ENCODE assay signal across 22 mouse cellular contexts in genomic region chr6:57520749-57521652, GRCm38 (mm10). TPM values are rescaled to one million over a fixed set of nuclear protein-coding genes. Genes with fewer than 3 reads are reported as not detected.
DNase-seq lines count a peak whose midpoint lies in the region; ATAC-seq and TF ChIP-seq lines count a peak whose summit lies in the region.
"Had no signal": no experiment of that assay in that cellular context is flagged by ENCODE, and none has a peak within 500 bp of the region (broad histone marks: within the 10 kb centered on the region; RNA-seq: fewer than 3 reads in every experiment).

No protein-coding gene starts in this region.

- TF ChIP-seq RAD21 in CH12.LX (IDR thresholded peaks at IDR 0.05; ENCODE audit: low read depth, low read length) = no peak; the same call in none of the 2 replicates

- in situ Hi-C loops in CH12.LX (cut with MboI; ENCODE audit: low pct_ligation_motif_present, low pct_unique_long_range_greater_than_20kb, low sequenced_read_pairs) = no loop called here

- no peak for TF ChIP-seq CTCF in lung, postnatal 0 days (IDR thresholded peaks at IDR 0.05)
- TF ChIP-seq CTCF in CH12.LX (conservative IDR thresholded peaks at IDR 0.05 in 1 of 2, IDR thresholded peaks at IDR 0.05 in 1 of 2; ENCODE audit: low read depth in 2 of 2, low read length in 2 of 2) = no peak
- no peak for TF ChIP-seq CTCF in kidney, adult 2 months (conservative IDR thresholded peaks at IDR 0.05; ENCODE audit: insufficient read depth, insufficient read length, low read depth, low read length)

- no peak overlapping the region for H3K9ac ChIP-seq in lung, postnatal 0 days (replicated peaks; ENCODE audit: low read depth)
- peak overlapping the region; percentile 44; the same call in 1 of the 2 replicates for H3K9ac ChIP-seq in CH12.LX (ENCODE audit: insufficient read depth, low read depth)
- H3K9ac ChIP-seq: forebrain, embryonic 13.5 days; forebrain, postnatal 0 days; heart, embryonic 13.5 days; hindbrain, embryonic 12.5 days had no signal

- H3K4me1 ChIP-seq in lung, postnatal 0 days (ENCODE audit: insufficient read depth, low read depth, low read length) = no peaks in the 10 kb centered on the region
- peaks cover 2 to 40% of the 10 kb centered on the region in 2 experiments; a peak in 2 of 4 replicates for H3K4me1 ChIP-seq in CH12.LX (ENCODE audit: control insufficient read depth in 1 of 2, insufficient read depth in 2 of 2)
- no peaks in the 10 kb centered on the region for H3K4me1 ChIP-seq in kidney, adult 2 months (ENCODE audit: control insufficient read depth, insufficient read depth, low read length)
- H3K4me1 ChIP-seq: embryonic facial prominence, embryonic 10.5 days; forebrain, embryonic 13.5 days; hindbrain, embryonic 12.5 days had no signal

- peak; percentile 61 for ATAC-seq in lung, postnatal 0 days
- ATAC-seq in granulocyte monocyte progenitor cell, adult 5-6 weeks (replicated peaks; ENCODE audit: poor library complexity, severe bottlenecking) = peak; percentile 77
- ATAC-seq: activated CD4-positive, CD25-positive, alpha-beta regulatory T cell, adult 4 months; forebrain, embryonic 13.5 days; forebrain, postnatal 0 days; hindbrain, embryonic 16.5 days; Patski had no signal

- peak; percentile 50 for DNase-seq in lung, postnatal 0 days (ENCODE audit: low spot score)
- DNase-seq in lung, postnatal 14 days = no peak
- DNase-seq in CH12.LX (ENCODE audit: extremely low read depth) = peak; percentile 89
- peak; percentile 54 for DNase-seq in splenic B cell, adult 2 months (ENCODE audit: low read depth, low spot score)
- no peak for DNase-seq in retina, postnatal 1 day
- no peak for DNase-seq in kidney, adult 2 months
- DNase-seq: adrenal gland, postnatal 14 days; cerebellum, adult 18-20 months; cerebellum, adult 9-11 months; cerebellum, postnatal 36 days; forebrain, postnatal 0 days; gastrocnemius, postnatal 25 days; heart, adult 11 months; heart, postnatal 4 days had no signal

- no peak for TF ChIP-seq EP300 in lung, postnatal 0 days (IDR thresholded peaks at IDR 0.05)
- peak; percentile 90 for TF ChIP-seq EP300 in CH12.LX (IDR thresholded peaks at IDR 0.05; ENCODE audit: low read length)

- H3K4me3 ChIP-seq in lung, postnatal 0 days (ENCODE audit: low read depth, low read length) = no peak overlapping the region
- H3K4me3 ChIP-seq in CH12.LX (replicated peaks in 1 of 3; ENCODE audit: low read depth in 2 of 3, low read length in 2 of 3, poor library complexity in 1 of 3) = peak overlapping the region in 2 of 3 experiments; percentile 7 to 28
- H3K4me3 ChIP-seq in kidney, adult 2 months (ENCODE audit: insufficient read depth, low read depth, low read length) = no peak overlapping the region
- H3K4me3 ChIP-seq: embryonic facial prominence, embryonic 10.5 days; forebrain, embryonic 13.5 days; heart, embryonic 13.5 days; hindbrain, embryonic 12.5 days had no signal

- H3K27me3 ChIP-seq in lung, postnatal 0 days (replicated peaks; ENCODE audit: insufficient read depth, low read length) = no peaks in the 10 kb centered on the region
- H3K27me3 ChIP-seq in CH12.LX (replicated peaks) = no peaks in the 10 kb centered on the region
- H3K27me3 ChIP-seq in splenic B cell, adult 2 months (ENCODE audit: control insufficient read depth, insufficient read depth, low read length, poor library complexity, severe bottlenecking) = no peaks in the 10 kb centered on the region
- H3K27me3 ChIP-seq in kidney, adult 2 months (replicated peaks; ENCODE audit: control insufficient read depth, insufficient read depth, low read length) = no peaks in the 10 kb centered on the region
- H3K27me3 ChIP-seq: forebrain, embryonic 13.5 days; heart, embryonic 13.5 days; hindbrain, embryonic 12.5 days; Patski had no signal

- H3K4me2 ChIP-seq in lung, postnatal 0 days (replicated peaks; ENCODE audit: low read depth, low read length) = no peak overlapping the region
- peak overlapping the region; percentile 80 for H3K4me2 ChIP-seq in CH12.LX (ENCODE audit: insufficient read depth, low read depth, poor library complexity, severe bottlenecking)
- H3K4me2 ChIP-seq: forebrain, embryonic 13.5 days; heart, embryonic 13.5 days; hindbrain, embryonic 12.5 days had no signal

- H3K79me2 ChIP-seq in CH12.LX (replicated peaks; ENCODE audit: control insufficient read depth, extremely low read depth, insufficient read depth, poor library complexity, severe bottlenecking) = peaks cover 2% of the 10 kb centered on the region; the same call in 1 of the 2 replicates

- WGBS in lung, postnatal 0 days = 76% methylated on average over 10 of the region's 10 CpGs
- 83% methylated on average over 10 of the region's 10 CpGs for whole genome bisulfite sequencing in kidney, adult 2 months

- H3K36me3 ChIP-seq in lung, postnatal 0 days (ENCODE audit: insufficient read depth, low read length) = 0 out of 2 replicates have a peak, but pooled peaks cover 3% of the 10 kb centered on the region
- H3K36me3 ChIP-seq in CH12.LX (replicated peaks in 1 of 2; ENCODE audit: control insufficient read depth in 1 of 2, insufficient read depth in 1 of 2, low read length in 1 of 2) = peaks cover 6 to 45% of the 10 kb centered on the region in 2 experiments
- H3K36me3 ChIP-seq in splenic B cell, adult 2 months (ENCODE audit: control insufficient read depth, insufficient read depth, low read length, poor library complexity, severe bottlenecking) = peaks cover 3% of the 10 kb centered on the region; the same call in 1 of the 2 replicates
- peaks cover 1% of the 10 kb centered on the region; the same call in 1 of the 2 replicates for H3K36me3 ChIP-seq in kidney, adult 2 months (ENCODE audit: control insufficient read depth, insufficient read depth, low read length)
- H3K36me3 ChIP-seq: embryonic facial prominence, embryonic 10.5 days; hindbrain, embryonic 12.5 days had no signal

- dilution Hi-C loops in CH12.LX (cut with MboI; ENCODE audit: extremely low pct_ligation_motif_present, extremely low pct_unique_long_range_greater_than_20kb, low sequenced_read_pairs) = no loop called here

- no peaks in the 10 kb centered on the region for H3K9me3 ChIP-seq in lung, postnatal 0 days (ENCODE audit: low read length)
- no peaks in the 10 kb centered on the region for H3K9me3 ChIP-seq in CH12.LX (replicated peaks; ENCODE audit: low read length)
- H3K9me3 ChIP-seq: embryonic facial prominence, embryonic 10.5 days; forebrain, embryonic 13.5 days; heart, embryonic 13.5 days; hindbrain, embryonic 12.5 days had no signal

- no peak overlapping the region for H3K27ac ChIP-seq in lung, postnatal 0 days (ENCODE audit: low read length)
- peak overlapping the region; percentile 87 for H3K27ac ChIP-seq in CH12.LX (ENCODE audit: insufficient read depth, low read depth)
- H3K27ac ChIP-seq in kidney, adult 2 months (ENCODE audit: insufficient read depth, low read depth, low read length) = no peak overlapping the region
- H3K27ac ChIP-seq: embryonic facial prominence, embryonic 10.5 days; forebrain, embryonic 13.5 days; heart, embryonic 13.5 days; hindbrain, embryonic 12.5 days had no signal

- peak; percentile 42 for TF ChIP-seq POLR2A in CH12.LX (IDR thresholded peaks at IDR 0.05; ENCODE audit: low read depth, low read length)
- TF ChIP-seq POLR2A in kidney, adult 2 months (IDR thresholded peaks at IDR 0.05; ENCODE audit: low read depth, low read length) = no peak

TF ChIP-seq in CH12.LX, 34 proteins besides CTCF, POLR2A, EP300 and RAD21 (continues in another document):
- TF ChIP-seq ETS1 (conservative IDR thresholded peaks at IDR 0.05; ENCODE audit: low read depth, low read length) (peak; percentile 72), USF2 (conservative IDR thresholded peaks at IDR 0.05; ENCODE audit: low read depth, low read length) (no peak), USF1 (IDR thresholded peaks at IDR 0.05; ENCODE audit: low read depth, low read length) (no peak), MXI1 (IDR thresholded peaks at IDR 0.05; ENCODE audit: low read depth, low read length) (0 out of 2 replicates have a peak, but pooled peaks have one; percentile 68), ZC3H11A (IDR thresholded peaks at IDR 0.05; ENCODE audit: low read depth, low read length) (0 out of 2 replicates have a peak, but pooled peaks have one; percentile 12), PAX5 (IDR thresholded peaks at IDR 0.05; ENCODE audit: low read length) (no peak), CHD1 (IDR thresholded peaks at IDR 0.05; ENCODE audit: low read depth, low read length) (no peak), POLR2AphosphoS2 (IDR thresholded peaks at IDR 0.05; ENCODE audit: low read depth, low read length) (no peak), CHD2 (IDR thresholded peaks at IDR 0.05; ENCODE audit: low read length) (peak; percentile 93), BHLHE40 (IDR thresholded peaks at IDR 0.05; ENCODE audit: low read depth, low read length) (peak; percentile 74), MAZ (IDR thresholded peaks at IDR 0.05; ENCODE audit: low read depth, low read length) (peak; percentile 47; the same call in 1 of the 2 replicates), TBP (conservative IDR thresholded peaks at IDR 0.05; ENCODE audit: low read depth, low read length) (peak; percentile 41; the same call in 1 of the 2 replicates), ELF1 (IDR thresholded peaks at IDR 0.05; ENCODE audit: low read depth, low read length) (peak; percentile 56), GABPA (IDR thresholded peaks at IDR 0.05; ENCODE audit: insufficient replicate concordance, low read depth, low read length) (no peak), KAT2A (IDR thresholded peaks at IDR 0.05; ENCODE audit: insufficient replicate concordance, low read length) (0 out of 2 replicates have a peak, but pooled peaks have one; percentile 32), MAFK (IDR thresholded peaks at IDR 0.05; ENCODE audit: insufficient replicate concordance, low read length) (peak; percentile 81; the same call in 1 of the 2 replicates), SMC3 (IDR thresholded peaks at IDR 0.05; ENCODE audit: low read depth, low read length) (peak; percentile 16)

RNA-seq across cellular contexts. Expression of gene Ppm1k, which starts 14.3 kb away (rescaled TPM):
- 5.5 and 6.6 TPM in 2 replicates for polyA plus RNA-seq in lung, postnatal 0 days (2015; fragmentation: Nextera tagmentation; extraction: Ambion mirVana)
- total RNA-seq in CH12.LX (2012; rRNA removed) (9.8 and 10.5 TPM in 2 replicates), CH12.LX (2014; rRNA removed) (15.1 and 27.1 TPM in 2 replicates)
- polyA plus RNA-seq in CH12.LX (2012; ENCODE audit: insufficient read length, low read depth) = 11.0 and 17.1 TPM in 2 replicates
- 3.8 and 4.1 TPM in 2 replicates for total RNA-seq in granulocyte monocyte progenitor cell, adult 5-6 weeks (2014; fragmentation: Nextera tagmentation)
- 21.3 and 30.2 TPM in 2 replicates for total RNA-seq in granulocyte monocyte progenitor cell, adult 5-6 weeks (2017)
- polyA plus RNA-seq in kidney, adult 2 months (2012; rRNA removed) = 3.2 and 6.2 TPM in 2 replicates

RNA-seq across cellular contexts. Expression of gene Herc6, which starts 59.8 kb away (rescaled TPM):
- polyA plus RNA-seq in lung, postnatal 0 days (2015; fragmentation: Nextera tagmentation; extraction: Ambion mirVana) = 3.5 and 4.1 TPM in 2 replicates
- total RNA-seq in CH12.LX (2012; rRNA removed) = 9.0 and 9.9 TPM in 2 replicates
- 18.9 and 20.6 TPM in 2 replicates for total RNA-seq in CH12.LX (2014; rRNA removed)
- 12.8 and 14.4 TPM in 2 replicates for polyA plus RNA-seq in CH12.LX (2012; ENCODE audit: insufficient read length, low read depth)
- 16.1 and 22.0 TPM in 2 replicates for total RNA-seq in granulocyte monocyte progenitor cell, adult 5-6 weeks (2014; fragmentation: Nextera tagmentation)
- total RNA-seq in granulocyte monocyte progenitor cell, adult 5-6 weeks (2017) = 5.1 and 8.2 TPM in 2 replicates
- polyA plus RNA-seq in kidney, adult 2 months (2012; rRNA removed) = 3.5 and 4.0 TPM in 2 replicates

Comparison
In these comparisons a context has a peak if more than half of its experiments do, and no peak if none do; other contexts are left out.
1. DNase-seq: peak in lung, postnatal 0 days (single experiment), CH12.LX (single experiment) and splenic B cell, adult 2 months (single experiment); none in lung, postnatal 14 days (single experiment), retina, postnatal 1 day (single experiment) and kidney, adult 2 months (single experiment).
2. H3K4me3 ChIP-seq: peak in CH12.LX (2 of 3); none in lung, postnatal 0 days (single experiment) and kidney, adult 2 months (single experiment).